Mouse (Mus musculus) layer of hippocampus, adult 11-12 months (tissue): ENCODE measurements around the gene Poc1a.

Source experiments
- DNase-seq: peaks from one replicate; pipeline ENCODE4 v3.0.0; 2022; ENCODE audit warnings: low spot score

Gene Poc1a

DNA sequence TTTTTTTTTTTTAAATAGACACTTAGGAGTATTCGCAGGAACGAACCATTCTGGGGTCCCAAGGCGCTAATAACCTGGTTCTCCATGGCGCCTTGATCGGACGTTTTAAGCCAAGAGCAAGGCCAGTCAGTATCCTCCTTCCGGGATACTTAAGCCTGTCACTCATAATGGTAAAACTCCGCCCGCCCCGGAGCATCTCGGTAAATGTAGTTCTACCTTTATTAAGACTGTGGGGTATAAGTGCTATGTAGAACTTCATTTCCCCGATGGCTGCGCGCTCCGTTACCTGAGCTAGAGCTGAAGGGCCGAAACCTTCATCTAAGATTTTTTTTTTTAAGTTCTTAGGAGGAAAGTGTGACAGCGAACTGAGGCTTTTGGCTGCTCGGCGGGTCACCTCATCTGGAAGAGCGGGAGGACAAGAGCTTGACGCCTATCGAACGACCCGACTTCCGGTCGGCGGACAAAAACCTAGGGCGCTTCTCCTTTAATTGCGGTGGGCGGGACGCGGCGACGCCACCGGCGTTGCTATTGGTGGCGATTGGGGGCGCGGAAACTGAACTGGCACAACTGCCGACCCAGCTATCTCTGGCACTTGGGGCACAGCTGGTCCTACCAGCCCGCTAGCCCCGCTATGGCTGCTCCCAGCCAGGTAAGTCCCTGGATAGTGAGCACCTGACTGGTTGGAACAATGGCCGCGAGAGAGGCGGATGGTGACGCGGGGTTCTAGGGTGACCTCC, at the start of gene Poc1a:
Poc1a (plus strand) TSS at position 254 of the 737 bp plus-strand sequence.
- peak; percentile 95 for DNase-seq

DNA sequence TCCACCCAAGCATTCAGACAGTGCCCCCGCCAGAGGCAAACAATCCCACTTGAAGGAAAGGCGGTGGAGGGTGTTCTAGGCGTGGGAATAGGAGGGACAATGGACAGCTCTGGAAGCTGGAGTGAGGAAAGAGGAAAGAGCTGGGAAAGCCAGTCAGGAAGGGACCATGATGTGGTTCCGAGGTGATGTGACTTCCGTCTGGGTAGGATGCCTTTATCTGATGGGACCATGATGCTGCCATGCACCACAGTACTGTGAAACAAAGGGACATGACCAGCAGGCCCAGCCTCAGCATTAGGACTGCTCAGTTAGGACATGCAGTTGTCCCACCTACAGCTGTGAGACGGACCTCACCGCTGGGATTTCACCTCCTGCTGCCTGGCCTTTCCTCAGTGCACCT, 49.6 kb upstream of the Poc1a start:
- DNase-seq, result no peak

- DNase-seq, result no peak
Observed at GRCm38 (mm10) chr9:106231816-106232215, 49.0 kb upstream of the Poc1a start.

GRCm38 (mm10) chr9:106232956-106233355, 47.9 kb upstream of the Poc1a start:
- DNase-seq, result no peak

DNA sequence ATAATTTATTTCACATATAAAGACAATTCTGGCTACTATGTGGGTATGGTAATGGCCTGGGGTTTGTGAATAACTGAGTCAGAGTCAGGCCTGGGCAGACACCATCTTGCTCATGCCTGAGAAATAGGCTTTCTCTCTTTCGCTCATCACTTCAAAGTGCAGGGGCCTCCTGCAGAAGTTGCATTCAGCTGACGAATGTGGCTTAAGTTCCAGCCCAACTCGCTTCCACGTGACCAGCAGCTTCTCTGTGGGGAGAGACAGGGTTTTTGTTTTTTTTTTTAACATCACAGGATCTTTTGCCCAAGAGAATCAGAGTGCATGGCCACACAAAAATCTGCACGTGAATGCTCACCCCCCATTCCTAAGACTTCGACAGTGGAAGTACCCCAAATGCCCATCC, 46.9 kb upstream of the Poc1a start:
- DNase-seq, result no peak

- DNase-seq, result no peak
Observed at GRCm38 (mm10) chr9:106235194-106235830, 45.5 kb upstream of the Poc1a start.

GRCm38 (mm10) chr9:106236156-106236817, 44.6 kb upstream of the Poc1a start:
- no peak for DNase-seq

- no peak for DNase-seq
Observed at GRCm38 (mm10) chr9:106236818-106237211, 44.0 kb upstream of the Poc1a start.

- DNase-seq, result no peak
Observed at GRCm38 (mm10) chr9:106237401-106237800, 43.5 kb upstream of the Poc1a start.

DNA sequence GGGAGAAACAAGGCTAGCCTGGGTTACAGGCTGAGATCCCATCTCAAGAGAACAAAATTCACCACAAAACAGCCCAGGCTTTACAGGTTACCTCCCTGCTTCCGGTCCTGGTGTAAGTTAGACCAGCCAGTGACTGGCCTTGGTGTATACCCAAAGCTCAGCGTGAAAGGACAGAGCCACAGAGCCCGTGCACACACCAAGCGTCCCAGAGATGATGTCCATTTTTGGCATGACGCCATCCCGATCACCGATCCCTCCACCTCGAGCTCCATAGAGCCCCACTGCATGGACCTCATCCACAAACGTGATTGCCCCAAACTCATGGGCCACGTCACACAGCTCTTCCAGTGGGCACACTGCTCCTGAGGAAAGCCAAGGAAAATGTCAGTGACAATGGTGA, 43.0 kb upstream of the Poc1a start:
- no peak for DNase-seq

GRCm38 (mm10) chr9:106241541-106242164, 39.2 kb upstream of the Poc1a start:
- DNase-seq, result no peak

DNA sequence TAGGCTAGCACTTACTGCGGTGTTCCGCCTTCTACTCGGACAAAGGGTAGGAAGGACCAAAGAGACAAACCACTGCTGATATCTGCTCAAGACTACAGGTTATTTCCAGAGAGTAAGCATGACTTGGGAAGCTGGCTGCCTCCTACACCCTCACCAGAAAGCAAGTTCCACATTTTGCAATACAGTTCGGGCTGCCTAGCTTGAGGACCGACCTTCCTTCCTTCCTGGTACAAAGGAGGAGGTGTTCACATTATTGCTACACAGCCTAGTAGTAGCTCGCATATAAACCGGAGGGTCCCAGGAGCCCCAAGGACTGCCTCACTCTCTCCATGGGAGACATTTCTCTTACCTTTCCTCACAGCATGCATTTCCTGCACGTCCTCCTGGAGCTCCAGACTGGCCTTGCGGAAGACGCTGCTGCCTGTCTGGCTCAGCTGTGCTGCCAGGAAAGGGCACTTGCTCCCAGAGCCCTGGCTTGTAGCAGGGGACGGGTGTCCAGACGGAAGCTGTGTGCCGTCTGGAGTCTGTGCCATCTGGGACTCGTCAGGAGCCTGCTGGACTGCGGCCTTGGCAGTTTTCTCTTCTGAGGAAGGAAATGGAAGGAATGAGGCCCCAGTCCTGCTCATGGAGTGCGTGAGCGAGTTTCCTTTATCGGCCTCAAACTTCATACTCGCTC, 37.9 kb upstream of the Poc1a start:
- no peak for DNase-seq

DNA sequence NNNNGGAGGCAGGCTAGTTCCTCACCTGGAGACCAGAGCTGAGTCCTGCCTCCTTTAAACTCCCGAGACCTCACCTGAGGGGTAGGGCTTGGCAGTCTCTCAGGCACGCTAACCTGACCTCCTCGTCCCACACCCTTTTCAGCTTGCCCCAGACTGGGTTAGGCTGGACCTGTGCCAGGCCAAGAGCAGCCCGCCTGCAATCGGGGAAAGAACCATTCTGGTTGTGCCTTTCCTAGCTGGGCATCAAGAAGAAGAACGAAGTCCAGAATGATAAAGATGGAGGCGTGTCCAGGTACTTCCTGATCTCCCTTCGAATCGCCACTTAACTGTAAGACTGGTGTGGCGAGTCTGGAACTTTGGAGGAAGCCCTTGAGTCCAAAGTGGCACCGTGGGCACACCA, 31.3 kb upstream of the Poc1a start:
- DNase-seq, result no peak

DNA sequence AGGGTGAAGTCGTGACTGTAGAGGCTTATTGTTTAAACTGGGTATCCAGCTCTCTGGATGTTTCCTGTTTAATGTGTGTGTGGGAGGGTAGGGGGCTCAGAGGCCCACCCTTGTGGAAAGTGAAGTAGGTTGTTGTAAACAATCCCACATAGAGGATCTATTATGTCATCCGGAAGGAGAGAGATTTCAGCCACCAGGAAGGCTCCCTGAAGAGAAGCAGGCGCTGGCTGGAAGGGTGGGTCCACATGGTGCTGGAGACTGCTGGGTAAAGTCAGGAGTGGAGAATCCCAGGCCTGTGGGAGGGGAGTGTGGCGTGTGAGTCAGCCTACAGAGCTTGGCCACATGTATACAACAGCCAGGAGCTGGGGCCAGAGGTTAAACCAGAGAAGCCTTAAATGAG, 30.6 kb upstream of the Poc1a start:
- no peak for DNase-seq

DNA sequence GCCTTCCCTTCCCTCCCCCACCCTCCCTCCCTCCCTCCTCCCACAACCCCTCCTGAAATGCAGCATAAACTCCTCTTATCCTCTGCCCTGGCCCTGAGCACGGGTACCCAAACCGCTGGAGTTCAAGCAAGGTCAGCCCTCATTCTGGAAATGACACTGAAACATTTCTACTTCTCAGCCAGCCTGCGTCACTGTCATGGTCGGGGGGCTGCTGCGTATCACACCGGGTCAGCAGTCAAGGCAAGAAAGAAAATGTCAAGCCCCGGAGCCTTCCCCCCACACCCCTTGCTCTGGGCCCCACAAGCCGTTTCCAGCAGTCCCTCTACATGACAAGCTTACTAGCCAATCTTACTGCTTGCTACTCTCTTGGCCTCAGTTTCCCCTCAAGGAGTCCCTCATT, 29.8 kb upstream of the Poc1a start:
- no peak for DNase-seq

DNA sequence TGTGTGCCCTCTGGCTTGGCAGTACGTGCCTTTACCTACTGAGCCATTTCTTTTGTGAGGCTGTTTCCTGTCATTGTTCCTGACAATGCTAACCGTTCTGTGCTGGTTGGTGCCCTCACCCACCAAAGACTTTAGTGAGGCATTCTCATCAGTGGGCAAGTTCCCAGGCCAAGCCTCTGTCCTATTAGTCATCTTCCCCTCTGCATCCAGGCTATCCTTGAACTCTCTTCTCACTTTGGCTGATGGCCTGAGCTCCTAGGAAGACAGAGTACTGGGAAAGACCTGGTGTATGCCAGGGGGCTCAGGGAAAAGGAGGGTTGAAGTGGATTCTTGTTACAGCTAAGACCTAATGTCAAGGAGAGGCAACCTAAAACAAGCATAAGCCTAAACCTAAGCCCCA, 26.9 kb upstream of the Poc1a start:
- DNase-seq, result no peak

DNA sequence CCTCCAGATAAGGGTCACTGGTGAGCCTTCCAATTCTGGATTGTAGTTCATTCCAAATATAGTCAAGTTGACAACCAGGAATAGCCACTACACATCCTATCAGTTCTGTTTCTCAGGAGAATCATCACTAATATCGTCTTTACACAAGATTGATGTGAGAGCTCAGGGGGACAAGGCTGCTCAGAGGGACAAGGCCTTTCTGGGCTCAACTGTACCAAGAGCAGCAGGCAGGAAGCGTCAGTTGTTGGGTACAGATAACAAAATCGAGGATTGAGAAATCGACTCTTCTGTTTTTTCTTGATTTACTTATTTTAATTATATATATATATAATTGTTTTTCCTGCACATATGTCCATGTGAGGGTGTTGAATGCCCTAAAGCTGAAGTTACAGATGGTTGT, 22.4 kb upstream of the Poc1a start:
- no peak for DNase-seq

DNA sequence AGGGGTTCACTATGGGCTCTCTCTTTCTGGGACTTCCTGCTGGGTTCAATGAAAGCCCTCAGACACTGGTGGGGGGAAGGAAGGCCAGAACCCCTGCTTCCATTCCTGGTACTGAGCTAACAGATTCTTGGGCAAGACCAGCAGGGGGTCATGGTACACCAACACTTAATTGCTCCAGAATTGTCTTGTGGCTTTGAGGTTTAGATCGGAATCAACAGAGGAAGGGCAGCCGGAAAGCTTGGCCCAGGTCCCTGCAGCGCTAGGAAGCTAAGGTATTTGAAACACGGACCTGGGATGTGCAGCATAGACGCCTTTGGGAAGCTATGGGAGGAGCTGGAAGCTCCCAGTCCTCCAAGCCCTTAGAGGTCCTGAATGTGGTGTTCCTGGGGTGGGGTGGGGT, 21.9 kb upstream of the Poc1a start:
- DNase-seq, result no peak

- no peak for DNase-seq
Observed at GRCm38 (mm10) chr9:106261058-106261457, 19.8 kb upstream of the Poc1a start.

- DNase-seq, result no peak
Observed at GRCm38 (mm10) chr9:106261491-106261890, 19.4 kb upstream of the Poc1a start.

DNA sequence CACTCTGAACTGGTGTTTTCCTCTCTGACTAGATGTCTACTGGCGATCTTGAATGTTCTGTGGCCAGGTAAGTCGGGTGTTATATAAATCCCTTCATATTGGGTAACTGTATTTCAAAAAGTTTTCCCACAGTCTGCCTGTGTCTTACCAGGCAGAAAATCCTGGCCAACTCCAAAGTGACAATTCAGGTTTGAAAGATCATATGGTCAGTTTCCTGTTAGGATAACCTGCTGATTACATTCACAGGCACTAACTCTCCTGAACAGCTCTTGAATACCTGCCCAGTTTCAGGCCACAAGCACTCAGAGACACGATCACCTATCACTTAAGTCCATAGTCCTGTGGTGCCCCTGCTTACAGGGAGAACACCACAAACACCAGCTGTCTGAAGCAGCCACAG, 18.8 kb upstream of the Poc1a start:
- DNase-seq, result no peak

DNA sequence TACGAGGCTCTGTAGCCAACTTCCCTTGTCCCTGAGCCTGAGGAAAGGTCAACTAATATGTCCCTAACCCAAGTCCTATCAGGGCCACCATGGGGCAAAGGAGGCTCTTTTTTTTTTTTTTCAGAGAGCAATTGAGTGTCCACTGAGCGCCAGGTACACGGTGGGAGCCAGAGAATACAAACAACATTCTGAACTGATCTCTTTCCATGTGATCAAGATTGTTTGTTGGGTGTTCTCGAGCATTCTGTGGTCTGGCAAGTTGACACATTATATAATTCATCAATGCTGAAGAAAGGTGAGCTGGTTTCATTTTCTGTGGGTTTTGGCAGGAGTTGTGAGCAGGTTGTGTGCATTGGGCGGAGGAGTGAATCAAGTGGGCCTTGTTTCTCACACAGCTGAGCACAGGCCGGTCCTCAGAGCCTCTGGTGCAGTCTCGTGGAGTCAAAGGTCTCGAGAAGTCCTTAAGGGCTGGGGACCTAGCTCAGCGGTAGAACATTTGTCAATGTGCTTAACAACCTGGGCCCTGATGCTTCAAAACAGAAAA, 17.4 kb upstream of the Poc1a start:
- DNase-seq, result no peak
